Mouse (Mus musculus): ENCODE measurements around the gene Hif3a. TPM values are rescaled to one million over a fixed set of nuclear protein-coding genes. Genes with fewer than 3 reads are reported as not detected.
A peak's percentile ranks its signal among the peaks of the same experiment; 100 is the strongest.

Gene Hif3a
- polyA plus RNA-seq, 1 experiment = 0.16 TPM

- H3K4me3 ChIP-seq = no peak overlapping the region
Measured at GRCm38 (mm10) chr7:17019426-17020166, 42.6 kb downstream of the Hif3a start.

GRCm38 (mm10) chr7:17017921-17018320 lies 44.3 kb downstream of the Hif3a start:
- TF ChIP-seq POLR2AphosphoS2 (IDR thresholded peaks at IDR 0.05; ENCODE audit: insufficient read length, low read depth) (no peak), USF1 (IDR thresholded peaks at IDR 0.05; ENCODE audit: low read depth) (no peak), TCF12 (IDR thresholded peaks at IDR 0.05; ENCODE audit: insufficient read depth, poor library complexity, severe bottlenecking) (no peak), SRF (IDR thresholded peaks at IDR 0.05; ENCODE audit: control insufficient read depth, insufficient read length, low read depth) (no peak), TCF3 (IDR thresholded peaks at IDR 0.05; ENCODE audit: insufficient read length, low read depth) (no peak), E2F4 (IDR thresholded peaks at IDR 0.05; ENCODE audit: insufficient read depth) (no peak), CEBPB (IDR thresholded peaks at IDR 0.05; ENCODE audit: insufficient read depth, poor library complexity, severe bottlenecking) (no peak), POLR2A (IDR thresholded peaks at IDR 0.05; ENCODE audit: insufficient read length, low read depth) (no peak), REST (IDR thresholded peaks at IDR 0.05; ENCODE audit: insufficient read depth, insufficient read length) (no peak), MAX (IDR thresholded peaks at IDR 0.05; ENCODE audit: low read depth) (no peak), MYOD1 (IDR thresholded peaks at IDR 0.05; ENCODE audit: control insufficient read depth in 1 of 3, insufficient read length in 2 of 3, low read depth in 2 of 3) (no peak), MYOG (IDR thresholded peaks at IDR 0.05; ENCODE audit: control insufficient read depth in 1 of 3, insufficient read depth in 1 of 3, insufficient read length in 2 of 3, low read depth in 2 of 3) (no peak)

More at GRCm38 (mm10) chr7:17019426-17020166, 42.6 kb downstream of the Hif3a start:
- TF ChIP-seq MYOG (IDR thresholded peaks at IDR 0.05; ENCODE audit: control insufficient read depth in 1 of 3, insufficient read depth in 1 of 3, insufficient read length in 2 of 3, low read depth in 2 of 3) = no peak
- no peak for TF ChIP-seq TCF3 (IDR thresholded peaks at IDR 0.05; ENCODE audit: insufficient read length, low read depth)
- Histone ChIP-seq H3K27me3 (ENCODE audit: control insufficient read depth, insufficient read depth, insufficient read length) (no peaks in the 10 kb centered on the region), H3K79me2 (ENCODE audit: control insufficient read depth, insufficient read depth) (peaks cover 31% of the 10 kb centered on the region), H3K36me3 (ENCODE audit: control insufficient read depth, insufficient read depth) (peaks cover 7% of the 10 kb centered on the region), H3K4me2 (ENCODE audit: low read depth) (no peak overlapping the region), H3ac (ENCODE audit: control insufficient read depth, insufficient read length) (no peak overlapping the region)

GRCm38 (mm10) chr7:17017036-17017435 lies 45.2 kb downstream of the Hif3a start:
- Histone ChIP-seq H3ac (ENCODE audit: control insufficient read depth, insufficient read length) (no peak overlapping the region), H3K36me3 (ENCODE audit: control insufficient read depth, insufficient read depth) (peaks cover 7% of the 10 kb centered on the region), H3K79me2 (ENCODE audit: control insufficient read depth, insufficient read depth) (peaks cover 21% of the 10 kb centered on the region), H3K4me2 (ENCODE audit: low read depth) (peak overlapping the region; percentile 68), H3K4me3 (no peak overlapping the region), H3K27me3 (ENCODE audit: control insufficient read depth, insufficient read depth, insufficient read length) (no peaks in the 10 kb centered on the region)
- TF ChIP-seq POLR2AphosphoS2 (IDR thresholded peaks at IDR 0.05; ENCODE audit: insufficient read length, low read depth) (no peak), MYOG (IDR thresholded peaks at IDR 0.05; ENCODE audit: control insufficient read depth in 1 of 3, insufficient read depth in 1 of 3, insufficient read length in 2 of 3, low read depth in 2 of 3) (peak; percentile 19 to 93 (median 59)), MYOD1 (IDR thresholded peaks at IDR 0.05; ENCODE audit: control insufficient read depth in 1 of 3, insufficient read length in 2 of 3, low read depth in 2 of 3) (peak in 2 of 3 experiments; percentile 85 to 90), MAX (IDR thresholded peaks at IDR 0.05; ENCODE audit: low read depth) (no peak)

More at GRCm38 (mm10) chr7:17017921-17018320, 44.3 kb downstream of the Hif3a start:
- no peaks in the 10 kb centered on the region for H3K27me3 ChIP-seq (ENCODE audit: control insufficient read depth, insufficient read depth, insufficient read length)
- peaks cover 7% of the 10 kb centered on the region for H3K36me3 ChIP-seq (ENCODE audit: control insufficient read depth, insufficient read depth)
- H3K4me2 ChIP-seq (ENCODE audit: low read depth) = peak overlapping the region; percentile 57
- no peak overlapping the region for H3K4me3 ChIP-seq
- no peak overlapping the region for H3ac ChIP-seq (ENCODE audit: control insufficient read depth, insufficient read length)
- peaks cover 23% of the 10 kb centered on the region for H3K79me2 ChIP-seq (ENCODE audit: control insufficient read depth, insufficient read depth)

- Histone ChIP-seq H3ac (ENCODE audit: control insufficient read depth, insufficient read length) (no peak overlapping the region), H3K4me2 (ENCODE audit: low read depth) (no peak overlapping the region), H3K27me3 (ENCODE audit: control insufficient read depth, insufficient read depth, insufficient read length) (no peaks in the 10 kb centered on the region), H3K79me2 (ENCODE audit: control insufficient read depth, insufficient read depth) (peaks cover 11% of the 10 kb centered on the region), H3K36me3 (ENCODE audit: control insufficient read depth, insufficient read depth) (peaks cover 19% of the 10 kb centered on the region), H3K4me3 (no peak overlapping the region)
- TF ChIP-seq POLR2A (IDR thresholded peaks at IDR 0.05; ENCODE audit: insufficient read length, low read depth) = no peak
- no peak for TF ChIP-seq CEBPB (IDR thresholded peaks at IDR 0.05; ENCODE audit: insufficient read depth, poor library complexity, severe bottlenecking)
- no peak for TF ChIP-seq SRF (IDR thresholded peaks at IDR 0.05; ENCODE audit: control insufficient read depth, insufficient read length, low read depth)
- TF ChIP-seq E2F4 (IDR thresholded peaks at IDR 0.05; ENCODE audit: insufficient read depth) = no peak
- TF ChIP-seq MYOG (IDR thresholded peaks at IDR 0.05; ENCODE audit: control insufficient read depth in 1 of 3, insufficient read depth in 1 of 3, insufficient read length in 2 of 3, low read depth in 2 of 3) = no peak
- no peak for TF ChIP-seq MYOD1 (IDR thresholded peaks at IDR 0.05; ENCODE audit: control insufficient read depth in 1 of 3, insufficient read length in 2 of 3, low read depth in 2 of 3)
- no peak for TF ChIP-seq MAX (IDR thresholded peaks at IDR 0.05; ENCODE audit: low read depth)
- TF ChIP-seq TCF12 (IDR thresholded peaks at IDR 0.05; ENCODE audit: insufficient read depth, poor library complexity, severe bottlenecking) = no peak
- TF ChIP-seq TCF3 (IDR thresholded peaks at IDR 0.05; ENCODE audit: insufficient read length, low read depth) = no peak
Measured at GRCm38 (mm10) chr7:17015381-17015780, 46.8 kb downstream of the Hif3a start.

GRCm38 (mm10) chr7:17011909-17012590 lies 50.2 kb downstream of the Hif3a start:
- H3ac ChIP-seq (ENCODE audit: control insufficient read depth, insufficient read length) = no peak overlapping the region

More at GRCm38 (mm10) chr7:17011909-17012590, 50.2 kb downstream of the Hif3a start:
- Histone ChIP-seq H3K36me3 (ENCODE audit: control insufficient read depth, insufficient read depth) (peaks cover 28% of the 10 kb centered on the region), H3K27me3 (ENCODE audit: control insufficient read depth, insufficient read depth, insufficient read length) (no peaks in the 10 kb centered on the region), H3K79me2 (ENCODE audit: control insufficient read depth, insufficient read depth) (no peaks in the 10 kb centered on the region), H3K4me2 (ENCODE audit: low read depth) (no peak overlapping the region), H3K4me3 (no peak overlapping the region)
- no peak for TF ChIP-seq MAX (IDR thresholded peaks at IDR 0.05; ENCODE audit: low read depth)
- no peak for TF ChIP-seq MYOD1 (IDR thresholded peaks at IDR 0.05; ENCODE audit: control insufficient read depth in 1 of 3, insufficient read length in 2 of 3, low read depth in 2 of 3)
- no peak for TF ChIP-seq REST (IDR thresholded peaks at IDR 0.05; ENCODE audit: insufficient read depth, insufficient read length)
- TF ChIP-seq MYOG (IDR thresholded peaks at IDR 0.05; ENCODE audit: control insufficient read depth in 1 of 3, insufficient read depth in 1 of 3, insufficient read length in 2 of 3, low read depth in 2 of 3) = no peak
- TF ChIP-seq POLR2A (IDR thresholded peaks at IDR 0.05; ENCODE audit: insufficient read length, low read depth) = no peak
- TF ChIP-seq E2F4 (IDR thresholded peaks at IDR 0.05; ENCODE audit: insufficient read depth) = no peak
- TF ChIP-seq TCF3 (IDR thresholded peaks at IDR 0.05; ENCODE audit: insufficient read length, low read depth) = no peak
- no peak for TF ChIP-seq CEBPB (IDR thresholded peaks at IDR 0.05; ENCODE audit: insufficient read depth, poor library complexity, severe bottlenecking)
- no peak for TF ChIP-seq USF1 (IDR thresholded peaks at IDR 0.05; ENCODE audit: low read depth)
- no peak for TF ChIP-seq POLR2AphosphoS2 (IDR thresholded peaks at IDR 0.05; ENCODE audit: insufficient read length, low read depth)
- TF ChIP-seq SRF (IDR thresholded peaks at IDR 0.05; ENCODE audit: control insufficient read depth, insufficient read length, low read depth) = no peak
- TF ChIP-seq TCF12 (IDR thresholded peaks at IDR 0.05; ENCODE audit: insufficient read depth, poor library complexity, severe bottlenecking) = no peak
